Mouse (Mus musculus): Measurements from ENCODE around the gene Pgm5. TPM values are rescaled to one million over a fixed set of nuclear protein-coding genes. Genes with fewer than 3 reads are reported as not detected.
A peak's percentile ranks its signal among the peaks of the same experiment; 100 is the strongest.

Pgm5 gene
- 1.4 and 1.6 TPM in 2 replicates for polyA plus RNA-seq (2014; fragmentation: Nextera tagmentation; extraction: Ambion mirVana)

DNA sequence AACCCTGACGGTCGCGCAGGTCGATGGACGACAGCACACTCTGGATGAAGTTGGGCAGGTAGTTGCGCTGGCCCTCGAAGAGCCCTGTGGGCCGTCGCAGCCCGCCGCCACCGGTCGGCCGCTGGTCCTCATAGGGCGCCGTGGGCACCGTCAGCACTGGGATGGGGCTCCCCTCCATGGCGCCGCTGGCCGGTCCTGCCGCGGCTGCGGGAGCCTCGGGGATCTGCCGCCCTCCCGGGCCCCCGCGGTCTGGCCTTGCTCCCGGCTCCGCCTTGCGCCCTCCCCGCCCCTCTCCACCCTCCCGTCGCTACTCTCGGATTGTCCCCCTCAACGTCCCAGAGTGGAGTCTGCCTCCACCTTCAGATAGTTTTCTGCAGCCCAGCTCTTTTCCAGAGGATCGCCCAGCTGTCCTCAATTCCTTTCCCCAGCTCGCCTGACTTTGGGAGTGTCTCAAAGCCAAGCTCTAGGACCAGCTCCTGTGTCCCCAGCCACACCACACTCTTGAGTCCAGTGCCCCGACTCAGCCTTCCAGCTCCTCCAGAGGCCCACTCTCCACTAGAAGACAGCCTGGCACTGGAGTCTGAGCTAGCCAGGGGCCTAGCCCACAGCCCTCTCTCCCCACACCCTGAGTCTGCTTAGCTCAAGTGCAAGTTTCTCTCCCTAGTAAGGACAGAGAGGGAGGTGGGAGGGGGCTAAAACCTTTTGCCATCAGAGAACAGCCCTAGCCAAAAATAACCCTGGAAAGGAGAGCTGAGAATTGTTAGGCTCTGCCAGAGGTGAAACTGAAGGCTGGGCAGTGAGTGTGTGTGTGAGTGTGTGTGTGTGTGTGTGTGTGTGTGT is at the start of gene Pgm5:
Gene Pgm5, minus strand, starts transcription at position 244 of the 840 bp plus-strand sequence.
- Histone ChIP-seq H3K4me3 (ENCODE audit: low read depth, low read length) (peak within 1 kb of the TSS; percentile 50), H3K9ac (ENCODE audit: low read depth, low read length) (peak within 1 kb of the TSS; percentile 43), H3K36me3 (ENCODE audit: control insufficient read depth, insufficient read depth, low read length) (no peaks in the 10 kb centered on the region), H3K27ac (ENCODE audit: low read depth, low read length) (no peak within 1 kb of the TSS), H3K4me1 (replicated peaks; ENCODE audit: control insufficient read depth, insufficient read depth, low read length) (no peaks in the 10 kb centered on the region), H3K4me2 (peak within 1 kb of the TSS; percentile 67), H3K9me3 (ENCODE audit: control insufficient read depth, low read length) (no peaks in the 10 kb centered on the region), H3K27me3 (replicated peaks; ENCODE audit: control insufficient read depth, insufficient read depth, low read length) (peaks cover 32% of the 10 kb centered on the region)
- DNase-seq (ENCODE audit: low spot score) (peak; percentile 36), ATAC-seq (replicated peaks; ENCODE audit: low FRiP score) (no peak)
- WGBS: 5% methylated on average over 33 of the region's 39 CpGs

DNA sequence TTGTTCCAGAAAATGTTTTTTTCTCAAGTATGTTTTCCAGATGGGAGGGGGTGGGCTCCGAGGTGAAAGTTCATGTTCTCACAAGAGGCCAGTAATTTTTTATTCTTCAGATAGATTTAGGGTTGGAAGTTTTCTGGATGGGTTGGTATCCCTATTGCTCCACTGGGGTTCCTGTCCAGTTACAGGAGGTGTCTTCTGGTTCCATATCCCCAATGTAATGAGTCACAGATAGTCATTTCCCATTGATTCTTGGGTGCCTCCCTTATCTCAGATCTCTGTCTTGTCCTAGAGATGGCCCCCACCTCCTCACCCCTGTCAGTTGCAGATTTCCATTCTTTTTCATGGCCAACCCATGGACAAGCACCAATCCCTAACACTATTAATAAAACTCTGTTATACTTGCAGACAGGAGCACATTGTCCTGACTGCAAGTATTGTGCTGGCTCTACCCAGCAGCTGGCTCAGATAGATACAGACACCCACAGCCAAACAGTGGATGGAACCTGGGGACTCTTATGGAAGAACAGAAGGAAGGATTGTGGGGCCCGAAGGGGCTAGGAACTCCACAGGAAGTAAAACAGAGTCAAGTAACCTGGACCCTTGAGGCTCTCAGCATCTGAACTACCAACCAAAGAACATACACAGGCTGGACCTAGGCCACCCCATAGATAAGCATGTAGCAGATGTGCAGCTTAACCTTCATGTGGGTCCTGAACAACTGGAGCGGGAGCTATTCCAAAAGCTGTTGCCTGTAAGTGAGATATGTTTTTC is 46.9 kb upstream of the Pgm5 start:
- Histone ChIP-seq H3K36me3 (ENCODE audit: control insufficient read depth, insufficient read depth, low read length) (no peaks in the 10 kb centered on the region), H3K9ac (ENCODE audit: low read depth, low read length) (no peak overlapping the region), H3K4me3 (ENCODE audit: low read depth, low read length) (no peak overlapping the region), H3K4me2 (no peak overlapping the region), H3K27ac (ENCODE audit: low read depth, low read length) (no peak overlapping the region), H3K27me3 (replicated peaks; ENCODE audit: control insufficient read depth, insufficient read depth, low read length) (peaks cover 13% of the 10 kb centered on the region), H3K9me3 (ENCODE audit: control insufficient read depth, low read length) (no peaks in the 10 kb centered on the region), H3K4me1 (replicated peaks; ENCODE audit: control insufficient read depth, insufficient read depth, low read length) (no peaks in the 10 kb centered on the region)
- DNase-seq (ENCODE audit: low spot score) (no peak), ATAC-seq (replicated peaks; ENCODE audit: low FRiP score) (no peak)
- WGBS: 82% methylated on average over 3 of the region's 3 CpGs

DNA sequence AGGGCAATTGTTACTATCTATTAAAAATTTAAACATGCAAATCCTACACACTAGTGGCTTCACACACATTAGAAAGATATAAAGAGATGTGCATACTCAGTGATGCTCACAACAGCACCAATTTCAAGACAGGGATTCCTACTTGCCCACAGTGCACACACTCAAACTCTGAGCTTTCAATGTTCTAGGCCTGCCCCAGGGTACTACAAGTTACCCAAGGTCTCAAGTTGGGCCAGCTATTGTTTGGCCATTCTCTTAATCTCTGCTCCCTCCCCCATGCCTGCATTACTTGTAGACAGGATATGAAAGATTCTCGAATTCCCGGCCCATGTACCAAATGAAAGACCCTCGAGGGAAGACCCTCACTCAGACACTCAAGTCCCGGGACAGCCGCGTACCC is 46.0 kb upstream of the Pgm5 start:
- no peak overlapping the region for H3K4me3 ChIP-seq (ENCODE audit: low read depth, low read length)
- H3K4me1 ChIP-seq (replicated peaks; ENCODE audit: control insufficient read depth, insufficient read depth, low read length): no peaks in the 10 kb centered on the region
- no peak overlapping the region for H3K9ac ChIP-seq (ENCODE audit: low read depth, low read length)
- ATAC-seq (replicated peaks; ENCODE audit: low FRiP score) (no peak), DNase-seq (ENCODE audit: low spot score) (no peak)
- WGBS: 80% methylated on average over 3 of the region's 6 CpGs
- H3K27me3 ChIP-seq (replicated peaks; ENCODE audit: control insufficient read depth, insufficient read depth, low read length): peaks cover 21% of the 10 kb centered on the region
- H3K36me3 ChIP-seq (ENCODE audit: control insufficient read depth, insufficient read depth, low read length): no peaks in the 10 kb centered on the region
- H3K9me3 ChIP-seq (ENCODE audit: control insufficient read depth, low read length): no peaks in the 10 kb centered on the region
- no peak overlapping the region for H3K27ac ChIP-seq (ENCODE audit: low read depth, low read length)
- H3K4me2 ChIP-seq: no peak overlapping the region

DNA sequence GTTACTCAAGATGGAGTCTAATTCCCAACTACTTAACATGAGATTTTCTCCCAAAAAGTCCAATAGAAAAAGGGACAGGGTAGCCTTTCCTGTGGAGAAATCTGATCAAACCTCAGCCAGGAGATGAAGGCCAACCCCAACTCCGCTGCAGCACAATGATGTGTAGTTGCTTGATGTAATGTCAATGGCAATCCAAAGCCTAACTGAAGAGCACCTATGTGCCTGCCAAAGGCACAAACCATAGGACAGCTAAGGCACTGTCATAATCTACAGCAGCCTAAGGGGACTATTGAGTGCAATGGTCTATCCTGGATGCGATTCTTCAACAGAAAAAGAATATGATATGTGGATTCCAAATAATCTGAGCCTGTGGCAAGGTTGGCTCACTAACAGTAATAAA is 41.2 kb upstream of the Pgm5 start:
- DNase-seq (ENCODE audit: low spot score): no peak
- WGBS: 46% methylated on average over 2 of the region's 2 CpGs
- ATAC-seq (replicated peaks; ENCODE audit: low FRiP score): no peak
- Histone ChIP-seq H3K9me3 (ENCODE audit: control insufficient read depth, low read length) (no peaks in the 10 kb centered on the region), H3K9ac (ENCODE audit: low read depth, low read length) (no peak overlapping the region), H3K4me1 (replicated peaks; ENCODE audit: control insufficient read depth, insufficient read depth, low read length) (peaks cover 4% of the 10 kb centered on the region; the same call in 1 of the 2 replicates), H3K27ac (ENCODE audit: low read depth, low read length) (no peak overlapping the region), H3K4me3 (ENCODE audit: low read depth, low read length) (no peak overlapping the region), H3K27me3 (replicated peaks; ENCODE audit: control insufficient read depth, insufficient read depth, low read length) (peaks cover 69% of the 10 kb centered on the region), H3K36me3 (ENCODE audit: control insufficient read depth, insufficient read depth, low read length) (no peaks in the 10 kb centered on the region), H3K4me2 (no peak overlapping the region)

DNA sequence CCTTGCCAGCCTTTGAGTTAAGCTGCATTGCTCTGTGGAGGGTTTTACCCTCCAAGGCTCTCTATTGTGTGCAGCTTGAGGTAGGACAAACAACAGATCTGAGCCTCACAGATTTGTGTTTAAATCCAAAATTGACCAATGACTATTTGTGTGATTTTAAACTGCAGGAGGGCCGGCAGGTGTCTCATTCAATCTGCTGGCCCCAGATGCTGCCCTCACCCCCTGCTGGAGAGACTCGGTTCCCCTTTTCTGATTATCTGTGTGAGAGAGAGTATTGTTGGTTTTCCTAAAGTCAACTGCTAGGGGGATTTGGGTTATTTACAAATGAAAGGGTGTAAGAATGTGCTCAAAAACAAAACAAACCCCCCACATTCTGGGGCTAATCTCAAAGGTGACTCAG is 40.6 kb upstream of the Pgm5 start:
- no peak overlapping the region for H3K4me2 ChIP-seq
- DNase-seq (ENCODE audit: low spot score) (no peak), ATAC-seq (replicated peaks; ENCODE audit: low FRiP score) (no peak)
- no peak overlapping the region for H3K9ac ChIP-seq (ENCODE audit: low read depth, low read length)
- 4% methylated on average over 2 of the region's 2 CpGs for WGBS
- peaks cover 5% of the 10 kb centered on the region; the same call in 1 of the 2 replicates for H3K4me1 ChIP-seq (replicated peaks; ENCODE audit: control insufficient read depth, insufficient read depth, low read length)
- no peaks in the 10 kb centered on the region for H3K36me3 ChIP-seq (ENCODE audit: control insufficient read depth, insufficient read depth, low read length)
- H3K4me3 ChIP-seq (ENCODE audit: low read depth, low read length): no peak overlapping the region
- H3K27me3 ChIP-seq (replicated peaks; ENCODE audit: control insufficient read depth, insufficient read depth, low read length): peaks cover 75% of the 10 kb centered on the region
- no peak overlapping the region for H3K27ac ChIP-seq (ENCODE audit: low read depth, low read length)
- H3K9me3 ChIP-seq (ENCODE audit: control insufficient read depth, low read length): no peaks in the 10 kb centered on the region

DNA sequence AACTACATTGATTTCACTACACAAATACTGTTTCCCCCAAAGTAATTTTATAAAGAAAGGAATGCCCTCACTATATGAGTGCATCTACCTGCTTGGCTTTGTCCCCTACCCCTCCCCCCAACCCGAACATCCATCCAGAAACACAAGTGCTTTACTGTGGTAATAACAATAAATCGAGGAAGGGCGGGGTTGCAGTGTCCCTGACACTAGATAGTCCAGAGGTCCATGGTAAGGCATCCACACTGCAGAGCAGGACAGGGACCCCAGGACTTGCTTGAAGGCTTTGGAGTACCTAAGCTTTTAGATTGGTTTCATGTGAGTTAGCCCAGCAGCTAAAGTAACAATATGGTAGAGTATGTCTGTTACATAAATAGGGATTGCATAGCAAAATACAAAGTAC is 40.0 kb upstream of the Pgm5 start:
- Histone ChIP-seq H3K4me3 (ENCODE audit: low read depth, low read length) (no peak overlapping the region), H3K9me3 (ENCODE audit: control insufficient read depth, low read length) (no peaks in the 10 kb centered on the region), H3K27me3 (replicated peaks; ENCODE audit: control insufficient read depth, insufficient read depth, low read length) (peaks cover 81% of the 10 kb centered on the region), H3K4me2 (no peak overlapping the region), H3K9ac (ENCODE audit: low read depth, low read length) (no peak overlapping the region), H3K27ac (ENCODE audit: low read depth, low read length) (no peak overlapping the region), H3K36me3 (ENCODE audit: control insufficient read depth, insufficient read depth, low read length) (no peaks in the 10 kb centered on the region), H3K4me1 (replicated peaks; ENCODE audit: control insufficient read depth, insufficient read depth, low read length) (peaks cover 6% of the 10 kb centered on the region; the same call in 1 of the 2 replicates)
- no peak for ATAC-seq (replicated peaks; ENCODE audit: low FRiP score)
- 11% methylated on average over 3 of the region's 3 CpGs for WGBS
- no peak for DNase-seq (ENCODE audit: low spot score)

DNA sequence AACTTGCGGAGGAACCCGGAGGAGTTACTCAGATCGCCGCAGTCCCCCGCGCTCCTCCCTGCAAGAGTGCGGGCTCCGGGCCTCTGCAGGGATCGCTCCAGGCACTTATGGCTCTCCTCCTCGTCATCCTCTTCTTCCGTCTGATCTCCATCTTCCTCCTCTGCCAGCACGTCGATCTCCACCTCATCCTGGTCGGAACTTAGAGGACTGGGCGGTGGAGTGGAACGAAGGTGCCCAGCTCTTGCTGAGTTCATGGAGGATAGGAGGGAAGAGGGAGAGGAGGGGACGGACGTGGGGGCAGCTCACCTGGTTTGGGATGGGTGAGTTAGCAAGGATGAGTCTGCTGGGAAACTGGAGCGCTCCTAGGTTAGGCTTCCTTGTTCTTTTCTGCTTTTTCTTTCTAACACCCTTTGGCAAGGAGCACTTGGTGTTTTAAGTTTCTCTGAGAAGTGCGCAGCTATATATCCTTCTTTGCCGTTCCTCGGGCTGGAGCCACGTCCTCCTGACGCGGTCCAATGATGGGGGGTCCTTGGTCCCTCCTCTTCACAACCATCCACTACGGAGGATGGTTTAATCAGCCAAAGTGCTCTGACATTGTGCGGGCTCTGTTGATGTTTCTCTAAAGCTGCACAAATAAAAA is 39.0 kb upstream of the Pgm5 start, which contains the start of gene Foxd4:
Gene Foxd4, minus strand, starts transcription at position 617 of the 640 bp plus-strand sequence.
- Histone ChIP-seq H3K27me3 (replicated peaks; ENCODE audit: control insufficient read depth, insufficient read depth, low read length) (peaks cover 88% of the 10 kb centered on the region), H3K36me3 (ENCODE audit: control insufficient read depth, insufficient read depth, low read length) (no peaks in the 10 kb centered on the region), H3K4me3 (ENCODE audit: low read depth, low read length) (peak within 1 kb of the TSS; percentile 37), H3K4me2 (peak within 1 kb of the TSS; percentile 64), H3K4me1 (replicated peaks; ENCODE audit: control insufficient read depth, insufficient read depth, low read length) (peaks cover 6% of the 10 kb centered on the region; the same call in 1 of the 2 replicates), H3K9ac (ENCODE audit: low read depth, low read length) (no peak within 1 kb of the TSS), H3K27ac (ENCODE audit: low read depth, low read length) (no peak within 1 kb of the TSS), H3K9me3 (ENCODE audit: control insufficient read depth, low read length) (no peaks in the 10 kb centered on the region)
- DNase-seq (ENCODE audit: low spot score) (no peak), ATAC-seq (replicated peaks; ENCODE audit: low FRiP score) (no peak)
- WGBS: 3% methylated on average over 27 of the region's 27 CpGs
